Mouse (Mus musculus) limb, embryonic 12.5 days (tissue): ENCODE data around the gene Smyd1. TPM values are rescaled to one million over a fixed set of nuclear protein-coding genes. Genes with fewer than 3 reads are reported as not detected.
"Not testable (repeated sequence)": the region's sequence is repeated elsewhere in the genome, so short reads cannot be mapped to it uniquely, and the experiment has no call there.

ENCODE experiments used
- ATAC-seq: fragments of 200-750 bp; cut with Nextera tagmentation; 2 replicates; pipeline ENCODE4 v1.8.0; 2017; ENCODE audit warnings: low read depth, moderate TSS enrichment; ENCODE audit not compliant: insufficient number of reproducible peaks, insufficient read depth, low FRiP score, low TSS enrichment
- H3K27ac ChIP-seq: fragments of 300-500 bp; sonication (generic); 2 replicates; pipeline ENCODE4 v1.5.1; 2016; ENCODE audit warnings: mild to moderate bottlenecking, moderate library complexity
- H3K27me3 ChIP-seq: fragments of 300-500 bp; sonication (generic); 2 replicates; pipeline ENCODE4 v1.6.1; 2016; ENCODE audit warnings: mild to moderate bottlenecking, moderate library complexity
- H3K36me3 ChIP-seq: fragments of 300-500 bp; sonication (generic); 2 replicates; pipeline ENCODE4 v1.6.1; 2016; ENCODE audit warnings: mild to moderate bottlenecking, moderate library complexity
- H3K4me1 ChIP-seq: fragments of 300-500 bp; sonication (generic); replicated peaks from 2 replicates; pipeline ENCODE4 v1.6.1; 2016
- H3K4me2 ChIP-seq: fragments of 300-500 bp; sonication (generic); 2 replicates; pipeline ENCODE4 v1.6.1; 2016; ENCODE audit warnings: mild to moderate bottlenecking, moderate library complexity
- H3K4me3 ChIP-seq: fragments of 300-500 bp; sonication (generic); replicated peaks from 2 replicates; pipeline ENCODE4 v1.5.1; 2016; ENCODE audit warnings: mild to moderate bottlenecking
- H3K9ac ChIP-seq: fragments of 300-500 bp; sonication (generic); replicated peaks from 2 replicates; pipeline ENCODE4 v1.6.1; 2016; ENCODE audit warnings: mild to moderate bottlenecking, moderate library complexity
- H3K9me3 ChIP-seq: fragments of 300-500 bp; sonication (generic); 2 replicates; pipeline ENCODE4 v1.6.1; 2016; ENCODE audit warnings: mild to moderate bottlenecking, moderate library complexity
- WGBS: fragments of 180-500 bp; shearing (Covaris S2); methylation state at CpG from one replicate; pipeline ENCODE4 v1.1.7; 2016; 5-methylcytosine and 5-hydroxymethylcytosine counted together
- polyA plus RNA-seq: library from polyadenylated mRNA; unstranded; fragments of >200 nt; fragmentation: Nextera tagmentation; extraction: Ambion mirVana; gene quantifications from 2 replicates; pipeline ENCODE4 v1.2.1, GENCODE M21; 2016

Smyd1 gene
- polyA plus RNA-seq, 1 experiment from 2014 or later, result 5.1 TPM

- no peak overlapping the region for H3K4me2 ChIP-seq
- H3K9ac ChIP-seq, result no peak overlapping the region
- H3K4me1 ChIP-seq, result no peaks in the 10 kb centered on the region
- WGBS, result 91% methylated on average over 9 of the region's 9 CpGs
- no peak overlapping the region for H3K27ac ChIP-seq
- no peak for ATAC-seq
- H3K36me3 ChIP-seq, result no peaks in the 10 kb centered on the region
- no peaks in the 10 kb centered on the region for H3K27me3 ChIP-seq
- peaks cover 9% of the 10 kb centered on the region; the same call in 1 of the 2 replicates for H3K9me3 ChIP-seq
- no peak overlapping the region for H3K4me3 ChIP-seq
Observed at GRCm38 (mm10) chr6:71348006-71348405, 26.0 kb upstream of the Smyd1 start.

DNA sequence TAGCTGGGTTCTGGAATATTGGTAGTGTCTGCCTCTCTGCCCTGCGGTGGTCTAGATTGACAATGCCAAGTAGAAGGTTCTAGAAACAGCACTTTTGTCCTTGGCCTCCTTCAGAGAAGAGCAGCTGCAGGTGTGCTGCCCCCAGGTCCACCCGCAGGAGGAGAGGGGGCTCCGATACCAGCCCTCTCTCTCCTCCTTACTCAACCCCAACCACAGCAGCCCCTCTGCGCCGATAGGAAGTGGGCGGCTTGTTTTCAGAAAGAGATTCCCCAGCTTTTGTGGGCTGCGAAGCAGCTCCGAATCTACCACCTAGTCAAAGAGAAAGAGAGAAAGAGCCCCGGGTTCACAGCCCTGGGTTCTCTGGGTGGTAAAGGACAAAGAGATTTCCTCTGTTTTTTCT is 19.1 kb upstream of the Smyd1 start:
- no peak overlapping the region for H3K9ac ChIP-seq
- 92% methylated on average over 9 of the region's 9 CpGs for WGBS
- H3K4me3 ChIP-seq, result no peak overlapping the region
- H3K27me3 ChIP-seq, result no peaks in the 10 kb centered on the region
- H3K36me3 ChIP-seq, result no peaks in the 10 kb centered on the region
- no peaks in the 10 kb centered on the region for H3K9me3 ChIP-seq
- no peak for ATAC-seq
- H3K4me1 ChIP-seq, result no peaks in the 10 kb centered on the region
- no peak overlapping the region for H3K27ac ChIP-seq
- no peak overlapping the region for H3K4me2 ChIP-seq

GRCm38 (mm10) chr6:71339351-71339750 is 17.3 kb upstream of the Smyd1 start:
- no peaks in the 10 kb centered on the region for H3K27me3 ChIP-seq
- no peaks in the 10 kb centered on the region for H3K36me3 ChIP-seq
- ATAC-seq, result no peak
- H3K9me3 ChIP-seq, result no peaks in the 10 kb centered on the region
- no peak overlapping the region for H3K9ac ChIP-seq
- H3K4me3 ChIP-seq, result no peak overlapping the region
- 72% methylated on average over 4 of the region's 4 CpGs for WGBS
- H3K4me2 ChIP-seq, result no peak overlapping the region
- no peak overlapping the region for H3K27ac ChIP-seq
- H3K4me1 ChIP-seq, result no peaks in the 10 kb centered on the region

- ATAC-seq, result no peak
- H3K9ac ChIP-seq, result no peak overlapping the region
- H3K36me3 ChIP-seq, result no peaks in the 10 kb centered on the region
- no peak overlapping the region for H3K27ac ChIP-seq
- H3K9me3 ChIP-seq, result no peaks in the 10 kb centered on the region
- no peaks in the 10 kb centered on the region for H3K27me3 ChIP-seq
- no peaks in the 10 kb centered on the region for H3K4me1 ChIP-seq
- 89% methylated on average over 3 of the region's 3 CpGs for WGBS
- H3K4me2 ChIP-seq, result no peak overlapping the region
- no peak overlapping the region for H3K4me3 ChIP-seq
Observed at GRCm38 (mm10) chr6:71338941-71339340, 16.9 kb upstream of the Smyd1 start.

DNA sequence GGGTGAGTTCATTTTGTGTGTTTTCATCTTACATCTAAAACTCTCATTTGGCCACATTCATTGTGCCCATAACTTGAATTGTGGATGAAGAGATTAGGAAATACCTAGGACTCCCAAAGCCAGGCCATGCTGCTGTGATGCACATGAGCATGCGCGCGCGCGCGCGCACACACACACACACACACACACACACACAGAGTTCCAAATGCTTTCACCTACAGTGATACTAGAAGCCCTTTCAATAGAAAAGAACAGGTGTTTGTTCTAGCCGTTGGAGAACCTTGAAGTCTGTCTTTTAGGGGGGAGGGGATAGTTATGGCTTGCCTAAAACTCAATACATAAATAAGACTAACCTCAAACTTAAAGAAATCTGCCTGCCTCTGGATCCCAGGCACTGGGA is 15.6 kb upstream of the Smyd1 start:
- no peak overlapping the region for H3K27ac ChIP-seq
- H3K4me1 ChIP-seq, result no peaks in the 10 kb centered on the region
- no peaks in the 10 kb centered on the region for H3K9me3 ChIP-seq
- H3K4me3 ChIP-seq, result no peak overlapping the region
- H3K4me2 ChIP-seq, result no peak overlapping the region
- WGBS, result 95% methylated on average over 8 of the region's 8 CpGs
- ATAC-seq, result no peak
- H3K9ac ChIP-seq, result no peak overlapping the region
- no peaks in the 10 kb centered on the region for H3K27me3 ChIP-seq
- no peaks in the 10 kb centered on the region for H3K36me3 ChIP-seq

GRCm38 (mm10) chr6:71333578-71334273 is 11.7 kb upstream of the Smyd1 start:
- WGBS, result 87% methylated on average over 11 of the region's 11 CpGs
- no peak for ATAC-seq

DNA sequence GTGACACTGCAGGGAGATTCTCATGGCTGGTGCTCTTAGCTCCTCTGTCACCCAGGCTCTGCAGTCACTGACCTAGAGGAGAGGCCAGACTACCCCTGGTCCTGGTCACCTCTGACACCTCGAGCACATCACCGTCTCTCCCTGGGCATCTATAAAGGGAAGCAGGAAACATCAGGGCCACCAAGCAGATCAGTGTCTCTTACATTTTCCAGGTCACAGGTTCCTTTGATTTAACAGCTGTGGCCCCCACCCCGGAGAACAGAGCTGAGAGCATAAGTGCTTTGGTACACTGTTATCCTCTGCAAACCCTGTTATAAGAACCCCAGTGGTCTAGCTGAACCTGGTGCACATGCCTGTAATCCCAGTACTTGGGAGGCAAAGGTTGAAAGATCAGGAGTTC is 11.0 kb upstream of the Smyd1 start:
- Histone ChIP-seq H3K36me3 (no peaks in the 10 kb centered on the region), H3K9ac (no peak overlapping the region), H3K4me1 (0 out of 2 replicates have a peak, but pooled peaks cover 2% of the 10 kb centered on the region), H3K4me3 (no peak overlapping the region), H3K27ac (no peak overlapping the region), H3K4me2 (no peak overlapping the region), H3K27me3 (no peaks in the 10 kb centered on the region), H3K9me3 (no peaks in the 10 kb centered on the region)
- 71% methylated on average over 3 of the region's 3 CpGs for WGBS
- ATAC-seq, result no peak

More at GRCm38 (mm10) chr6:71333578-71334273, 11.7 kb upstream of the Smyd1 start:
- H3K4me3 ChIP-seq, result no peak overlapping the region
- H3K4me1 ChIP-seq, result 0 out of 2 replicates have a peak, but pooled peaks cover 2% of the 10 kb centered on the region
- no peaks in the 10 kb centered on the region for H3K27me3 ChIP-seq
- no peaks in the 10 kb centered on the region for H3K36me3 ChIP-seq
- no peak overlapping the region for H3K9ac ChIP-seq
- no peak overlapping the region for H3K27ac ChIP-seq
- no peaks in the 10 kb centered on the region for H3K9me3 ChIP-seq
- no peak overlapping the region for H3K4me2 ChIP-seq

DNA sequence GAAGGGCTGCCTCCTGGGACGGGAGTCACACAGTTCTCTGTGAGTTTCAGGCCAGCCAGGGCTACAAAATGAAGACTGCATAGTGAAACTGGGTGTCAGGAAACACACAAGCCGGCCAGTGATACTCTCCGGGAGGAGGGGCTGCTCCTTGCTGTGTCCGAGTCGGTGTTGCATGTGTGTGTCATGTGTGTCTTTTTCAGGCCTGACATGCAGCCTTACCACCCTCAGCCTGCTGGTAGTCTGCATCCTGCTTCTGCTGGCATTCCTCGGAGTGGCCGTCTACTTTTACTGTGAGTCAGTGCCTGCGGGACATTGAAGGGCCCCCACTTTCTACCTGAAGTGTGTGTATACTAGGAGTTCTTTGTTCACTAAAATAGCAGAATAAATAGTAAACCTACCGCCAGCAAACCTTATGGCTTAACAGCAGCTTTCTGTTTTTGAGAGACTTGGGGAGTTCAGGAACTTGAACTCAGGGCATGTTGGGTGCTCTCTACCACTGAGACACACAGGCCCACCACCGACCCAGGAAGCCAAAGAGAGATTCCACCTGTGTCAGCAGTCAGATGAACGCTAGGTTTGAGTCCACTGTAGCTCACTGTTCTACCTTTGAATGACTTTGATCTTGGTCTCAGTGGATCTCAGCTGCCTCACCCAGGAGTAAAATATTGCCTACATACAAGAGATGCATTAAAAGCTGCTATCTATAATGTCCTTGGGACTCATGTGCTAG is 10.4 kb upstream of the Smyd1 start:
- Histone ChIP-seq H3K27ac (no peak overlapping the region), H3K27me3 (no peaks in the 10 kb centered on the region), H3K9ac (no peak overlapping the region), H3K36me3 (no peaks in the 10 kb centered on the region), H3K4me2 (no peak overlapping the region), H3K9me3 (no peaks in the 10 kb centered on the region), H3K4me3 (no peak overlapping the region), H3K4me1 (0 out of 2 replicates have a peak, but pooled peaks cover 2% of the 10 kb centered on the region)
- no peak for ATAC-seq
- 83% methylated on average over 11 of the region's 11 CpGs for WGBS

GRCm38 (mm10) chr6:71331491-71331890 is 9.5 kb upstream of the Smyd1 start:
- 78% methylated on average over 2 of the region's 4 CpGs for WGBS
- ATAC-seq, H3K36me3 ChIP-seq, H3K9ac ChIP-seq, H3K4me3 ChIP-seq, H3K27ac ChIP-seq, H3K27me3 ChIP-seq, H3K4me1 ChIP-seq, H3K4me2 ChIP-seq, H3K9me3 ChIP-seq: not testable (repeated sequence)

GRCm38 (mm10) chr6:71330486-71330885 is 8.5 kb upstream of the Smyd1 start:
- H3K4me2 ChIP-seq, result no peak overlapping the region
- H3K27ac ChIP-seq, result no peak overlapping the region
- H3K27me3 ChIP-seq, result no peaks in the 10 kb centered on the region
- H3K36me3 ChIP-seq, result no peaks in the 10 kb centered on the region
- H3K4me1 ChIP-seq, result 0 out of 2 replicates have a peak, but pooled peaks cover 2% of the 10 kb centered on the region
- H3K4me3 ChIP-seq, result no peak overlapping the region
- 88% methylated on average over 7 of the region's 7 CpGs for WGBS
- no peak for ATAC-seq
- no peaks in the 10 kb centered on the region for H3K9me3 ChIP-seq
- H3K9ac ChIP-seq, result no peak overlapping the region

DNA sequence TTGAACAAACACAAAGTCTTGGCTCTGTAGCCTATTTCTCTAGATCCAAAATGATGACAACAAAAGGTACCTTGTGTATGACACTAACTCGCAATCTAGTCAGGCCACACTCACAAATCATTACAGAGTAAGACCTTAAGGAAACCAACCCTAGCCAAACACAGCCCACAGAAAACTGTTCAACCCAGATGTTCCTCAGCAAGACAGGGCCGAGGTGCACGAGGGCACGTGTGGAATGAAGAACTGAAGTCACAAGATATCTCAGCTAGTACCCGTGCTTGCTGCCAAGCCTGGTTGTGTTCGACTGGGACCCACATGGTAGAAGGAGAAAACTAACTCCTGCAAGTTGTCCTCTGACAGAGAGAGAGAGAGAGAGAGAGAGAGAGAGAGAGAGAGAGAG is 7.8 kb upstream of the Smyd1 start:
- no peak for ATAC-seq
- WGBS, result 84% methylated on average over 6 of the region's 6 CpGs
- H3K27ac ChIP-seq, result no peak overlapping the region
- no peaks in the 10 kb centered on the region for H3K27me3 ChIP-seq
- no peaks in the 10 kb centered on the region for H3K9me3 ChIP-seq
- no peak overlapping the region for H3K4me3 ChIP-seq
- no peaks in the 10 kb centered on the region for H3K36me3 ChIP-seq
- H3K4me1 ChIP-seq, result 0 out of 2 replicates have a peak, but pooled peaks cover 2% of the 10 kb centered on the region
- no peak overlapping the region for H3K4me2 ChIP-seq
- H3K9ac ChIP-seq, result no peak overlapping the region
